Comparison of ENCODE assay signal across 10 mouse cellular contexts in genomic region chr17:28330232-28330546, GRCm38 (mm10). TPM values are rescaled to one million over a fixed set of nuclear protein-coding genes. Genes with fewer than 3 reads are reported as not detected.
DNase-seq lines count a peak whose midpoint lies in the region; ATAC-seq and TF ChIP-seq lines count a peak whose summit lies in the region.
"Had no signal": no experiment of that assay in that cellular context is flagged by ENCODE, and none has a peak within 500 bp of the region (broad histone marks: within the 10 kb centered on the region; RNA-seq: fewer than 3 reads in every experiment).

No protein-coding gene starts in this region.

- no peaks in the 10 kb centered on the region for H3K27me3 ChIP-seq in lung, embryonic 14.5 days (ENCODE audit: insufficient read depth, low read length)
- H3K27me3 ChIP-seq in forebrain, embryonic 10.5 days (ENCODE audit: poor library complexity, severe bottlenecking), result no peaks in the 10 kb centered on the region
- H3K27me3 ChIP-seq in limb, embryonic 13.5 days, result no peaks in the 10 kb centered on the region
- H3K27me3 ChIP-seq in neural tube, embryonic 15.5 days (replicated peaks), result no peaks in the 10 kb centered on the region

- peak; percentile 34 for DNase-seq in lung, embryonic 14.5 days
- no peak for DNase-seq in lung, adult 2 months
- DNase-seq in forebrain, embryonic 10.5 days (ENCODE audit: extremely low spot score, low spot score), result no peak
- no peak for DNase-seq in right cerebral cortex, postnatal 14 days
- DNase-seq in right cerebral cortex, adult 18-20 months, result no peak
- DNase-seq in ovary, postnatal 14 days (ENCODE audit: low spot score), result no peak
- DNase-seq: kidney, adult 9 months had no signal

- H3K27ac ChIP-seq in lung, embryonic 14.5 days (ENCODE audit: low read depth), result peak overlapping the region; percentile 97; the same call in 1 of the 2 replicates
- peak overlapping the region; percentile 99 for H3K27ac ChIP-seq in forebrain, embryonic 10.5 days
- peak overlapping the region; percentile 95; the same call in 1 of the 2 replicates for H3K27ac ChIP-seq in limb, embryonic 13.5 days
- no peak overlapping the region for H3K27ac ChIP-seq in neural tube, embryonic 15.5 days (replicated peaks)

- H3K9me3 ChIP-seq in lung, embryonic 14.5 days (ENCODE audit: low read depth, low read length), result no peaks in the 10 kb centered on the region
- no peaks in the 10 kb centered on the region for H3K9me3 ChIP-seq in forebrain, embryonic 10.5 days
- no peaks in the 10 kb centered on the region for H3K9me3 ChIP-seq in limb, embryonic 13.5 days
- H3K9me3 ChIP-seq in neural tube, embryonic 15.5 days (replicated peaks), result no peaks in the 10 kb centered on the region

- peak overlapping the region; percentile 95 for H3K4me3 ChIP-seq in lung, embryonic 14.5 days (ENCODE audit: low read depth, low read length)
- H3K4me3 ChIP-seq in lung, adult 2 months (replicated peaks; ENCODE audit: extremely low read depth, low read depth, low read length), result no peak overlapping the region
- H3K4me3 ChIP-seq in forebrain, embryonic 10.5 days, result peak overlapping the region; percentile 99
- H3K4me3 ChIP-seq in limb, embryonic 13.5 days, result peak overlapping the region; percentile 97
- peak overlapping the region; percentile 77 for H3K4me3 ChIP-seq in neural tube, embryonic 15.5 days (replicated peaks)

- H3K9ac ChIP-seq in lung, embryonic 14.5 days, result peak overlapping the region; percentile 85
- H3K9ac ChIP-seq in limb, embryonic 13.5 days, result peak overlapping the region; percentile 100
- peak overlapping the region; percentile 98 for H3K9ac ChIP-seq in neural tube, embryonic 15.5 days (replicated peaks)

- no peak for ATAC-seq in lung, embryonic 14.5 days (ENCODE audit: insufficient read depth)
- ATAC-seq in limb, embryonic 13.5 days (ENCODE audit: low FRiP score, low read depth), result no peak
- no peak for ATAC-seq in neural tube, embryonic 15.5 days (ENCODE audit: low FRiP score)

- no peak for TF ChIP-seq POLR2A in lung, adult 2 months (IDR thresholded peaks at IDR 0.05; ENCODE audit: borderline replicate concordance, extremely low read depth, low read depth, low read length)

- H3K4me1 ChIP-seq in lung, embryonic 14.5 days (ENCODE audit: insufficient read depth), result peaks cover 12% of the 10 kb centered on the region
- H3K4me1 ChIP-seq in lung, adult 2 months (ENCODE audit: control insufficient read depth, insufficient read depth, low read length), result peaks cover 7% of the 10 kb centered on the region
- peaks cover 78% of the 10 kb centered on the region for H3K4me1 ChIP-seq in forebrain, embryonic 10.5 days
- H3K4me1 ChIP-seq in limb, embryonic 13.5 days, result peaks cover 47% of the 10 kb centered on the region
- H3K4me1 ChIP-seq in neural tube, embryonic 15.5 days, result peaks cover 44% of the 10 kb centered on the region

- WGBS in lung, embryonic 14.5 days, result 29% methylated on average over 2 of the region's 2 CpGs
- WGBS in lung, adult 2 months, result 39% methylated on average over 2 of the region's 2 CpGs
- WGBS in forebrain, embryonic 10.5 days, result 64% methylated on average over 2 of the region's 2 CpGs
- 48% methylated on average over 2 of the region's 2 CpGs for WGBS in limb, embryonic 13.5 days
- WGBS in neural tube, embryonic 15.5 days, result 44% methylated on average over 2 of the region's 2 CpGs

- no peak for TF ChIP-seq CTCF in lung, embryonic 14.5 days (IDR thresholded peaks at IDR 0.05; ENCODE audit: low read depth)
- no peak for TF ChIP-seq CTCF in lung, adult 2 months (IDR thresholded peaks at IDR 0.05; ENCODE audit: insufficient read depth, low read length)

- peaks cover 74% of the 10 kb centered on the region for H3K36me3 ChIP-seq in lung, embryonic 14.5 days (ENCODE audit: insufficient read depth)
- peaks cover 77% of the 10 kb centered on the region for H3K36me3 ChIP-seq in forebrain, embryonic 10.5 days (replicated peaks)
- peaks cover 68% of the 10 kb centered on the region for H3K36me3 ChIP-seq in limb, embryonic 13.5 days
- peaks cover 19% of the 10 kb centered on the region for H3K36me3 ChIP-seq in neural tube, embryonic 15.5 days

- H3K4me2 ChIP-seq in lung, embryonic 14.5 days, result peak overlapping the region; percentile 90
- peak overlapping the region; percentile 94 for H3K4me2 ChIP-seq in limb, embryonic 13.5 days (replicated peaks)
- peak overlapping the region; percentile 90 for H3K4me2 ChIP-seq in neural tube, embryonic 15.5 days

RNA-seq across cellular contexts. Expression of gene Rpl10a, which starts 1.9 kb away (rescaled TPM):
- 799 and 802 TPM in 2 replicates for polyA plus RNA-seq in lung, embryonic 14.5 days (2014; fragmentation: Nextera tagmentation; extraction: Ambion mirVana)
- polyA plus RNA-seq in lung, adult 2 months (2012; rRNA removed), result 1,664 and 1,938 TPM in 2 replicates
- 511 and 540 TPM in 2 replicates for polyA plus RNA-seq in forebrain, embryonic 10.5 days (2016; fragmentation: Nextera tagmentation; extraction: Ambion mirVana)
- polyA plus RNA-seq in limb, embryonic 13.5 days (2015; fragmentation: Nextera tagmentation; extraction: Ambion mirVana), result 580 and 609 TPM in 2 replicates
- polyA plus RNA-seq in neural tube, embryonic 15.5 days (2015; fragmentation: Nextera tagmentation; extraction: Ambion mirVana), result 329 and 387 TPM in 2 replicates

RNA-seq across cellular contexts. Expression of gene Fance, which starts 16.9 kb away (rescaled TPM):
- 28.2 and 35.3 TPM in 2 replicates for polyA plus RNA-seq in lung, embryonic 14.5 days (2014; fragmentation: Nextera tagmentation; extraction: Ambion mirVana)
- polyA plus RNA-seq in lung, adult 2 months (2012; rRNA removed), result 18.2 and 21.7 TPM in 2 replicates
- polyA plus RNA-seq in forebrain, embryonic 10.5 days (2016; fragmentation: Nextera tagmentation; extraction: Ambion mirVana), result 31.6 and 32.5 TPM in 2 replicates
- polyA plus RNA-seq in limb, embryonic 13.5 days (2015; fragmentation: Nextera tagmentation; extraction: Ambion mirVana), result 36.0 and 37.3 TPM in 2 replicates
- 26.3 and 30.3 TPM in 2 replicates for polyA plus RNA-seq in neural tube, embryonic 15.5 days (2015; fragmentation: Nextera tagmentation; extraction: Ambion mirVana)

RNA-seq across cellular contexts. Expression of gene Tead3, which starts 20.4 kb away (rescaled TPM):
- polyA plus RNA-seq in lung, embryonic 14.5 days (2014; fragmentation: Nextera tagmentation; extraction: Ambion mirVana), result 11.2 and 11.3 TPM in 2 replicates
- polyA plus RNA-seq in lung, adult 2 months (2012; rRNA removed), result 28.1 and 30.7 TPM in 2 replicates
- polyA plus RNA-seq in forebrain, embryonic 10.5 days (2016; fragmentation: Nextera tagmentation; extraction: Ambion mirVana), result 5.2 and 5.5 TPM in 2 replicates
- polyA plus RNA-seq in limb, embryonic 13.5 days (2015; fragmentation: Nextera tagmentation; extraction: Ambion mirVana), result 14.9 and 15.4 TPM in 2 replicates
- 1.5 and 3.2 TPM in 2 replicates for polyA plus RNA-seq in neural tube, embryonic 15.5 days (2015; fragmentation: Nextera tagmentation; extraction: Ambion mirVana)

RNA-seq across cellular contexts. Expression of gene Tulp1, which starts 34.8 kb away (rescaled TPM):
- polyA plus RNA-seq in lung, embryonic 14.5 days (2014; fragmentation: Nextera tagmentation; extraction: Ambion mirVana), result 3.0 and 3.6 TPM in 2 replicates
- 7.0 and 7.2 TPM in 2 replicates for polyA plus RNA-seq in lung, adult 2 months (2012; rRNA removed)
- 3.5 and 3.8 TPM in 2 replicates for polyA plus RNA-seq in forebrain, embryonic 10.5 days (2016; fragmentation: Nextera tagmentation; extraction: Ambion mirVana)
- polyA plus RNA-seq in limb, embryonic 13.5 days (2015; fragmentation: Nextera tagmentation; extraction: Ambion mirVana), result 7.1 and 7.5 TPM in 2 replicates
- polyA plus RNA-seq in neural tube, embryonic 15.5 days (2015; fragmentation: Nextera tagmentation; extraction: Ambion mirVana), result 1.1 and 1.5 TPM in 2 replicates
- polyA plus RNA-seq: cortical plate, adult 2 months had no signal
